Mouse (Mus musculus): Measurements from ENCODE around the gene Mycn. TPM values are rescaled to one million over a fixed set of nuclear protein-coding genes. Genes with fewer than 3 reads are reported as not detected.

Gene Mycn
- 0.44 TPM for total RNA-seq (2023)

GRCm38 (mm10) chr12:12941661-12942363 is at the start of gene Mycn:
Gene Mycn, minus strand, starts transcription at chr12:12941914.

